Mouse (Mus musculus): Measurements from ENCODE around the gene Tnfaip2.
A peak's percentile ranks its signal among the peaks of the same experiment; 100 is the strongest.

The Tnfaip2 gene

GRCm38 (mm10) chr12:111474384-111474783 lies 32.1 kb downstream of the Tnfaip2 start:
- DNase-seq (ENCODE audit: low spot score in 2 of 2), result no peak

- no peak for DNase-seq (ENCODE audit: low spot score in 2 of 2)
Observed at GRCm38 (mm10) chr12:111474893-111475643, 32.8 kb downstream of the Tnfaip2 start.

GRCm38 (mm10) chr12:111478924-111479323 lies 36.7 kb downstream of the Tnfaip2 start:
- DNase-seq (ENCODE audit: low spot score in 2 of 2), result no peak

GRCm38 (mm10) chr12:111479917-111480316 lies 37.6 kb downstream of the Tnfaip2 start:
- DNase-seq (ENCODE audit: low spot score in 2 of 2), result peak in 1 of 2 experiments; percentile 77

GRCm38 (mm10) chr12:111485046-111485651 lies 42.9 kb downstream of the Tnfaip2 start:
- DNase-seq (ENCODE audit: low spot score in 2 of 2), result no peak

- DNase-seq (ENCODE audit: low spot score in 2 of 2), result no peak
Observed at GRCm38 (mm10) chr12:111485652-111486306, 43.5 kb downstream of the Tnfaip2 start, which contains the start of gene Gm266. Gene Gm266, minus strand, starts transcription at chr12:111485823.

GRCm38 (mm10) chr12:111486455-111486854 lies 44.2 kb downstream of the Tnfaip2 start:
- DNase-seq (ENCODE audit: low spot score in 2 of 2), result no peak

GRCm38 (mm10) chr12:111489261-111489865 lies 47.1 kb downstream of the Tnfaip2 start:
- DNase-seq (ENCODE audit: low spot score in 2 of 2), result no peak

GRCm38 (mm10) chr12:111494931-111495330 lies 52.7 kb downstream of the Tnfaip2 start:
- no peak for DNase-seq (ENCODE audit: low spot score in 2 of 2)

- no peak for DNase-seq (ENCODE audit: low spot score in 2 of 2)
Observed at GRCm38 (mm10) chr12:111497076-111497475, 54.8 kb downstream of the Tnfaip2 start.

- DNase-seq (ENCODE audit: low spot score in 2 of 2), result no peak
Observed at GRCm38 (mm10) chr12:111499617-111500016, 57.3 kb downstream of the Tnfaip2 start.

GRCm38 (mm10) chr12:111500725-111501124 lies 58.5 kb downstream of the Tnfaip2 start:
- no peak for DNase-seq (ENCODE audit: low spot score in 2 of 2)

GRCm38 (mm10) chr12:111503063-111503567 lies 60.8 kb downstream of the Tnfaip2 start:
- no peak for DNase-seq (ENCODE audit: low spot score in 2 of 2)

GRCm38 (mm10) chr12:111503571-111503970 lies 61.3 kb downstream of the Tnfaip2 start:
- DNase-seq (ENCODE audit: low spot score in 2 of 2), result peak in 1 of 2 experiments; percentile 56
